Comparison of ENCODE assay signal across 27 mouse cellular contexts in the genomic region with DNA sequence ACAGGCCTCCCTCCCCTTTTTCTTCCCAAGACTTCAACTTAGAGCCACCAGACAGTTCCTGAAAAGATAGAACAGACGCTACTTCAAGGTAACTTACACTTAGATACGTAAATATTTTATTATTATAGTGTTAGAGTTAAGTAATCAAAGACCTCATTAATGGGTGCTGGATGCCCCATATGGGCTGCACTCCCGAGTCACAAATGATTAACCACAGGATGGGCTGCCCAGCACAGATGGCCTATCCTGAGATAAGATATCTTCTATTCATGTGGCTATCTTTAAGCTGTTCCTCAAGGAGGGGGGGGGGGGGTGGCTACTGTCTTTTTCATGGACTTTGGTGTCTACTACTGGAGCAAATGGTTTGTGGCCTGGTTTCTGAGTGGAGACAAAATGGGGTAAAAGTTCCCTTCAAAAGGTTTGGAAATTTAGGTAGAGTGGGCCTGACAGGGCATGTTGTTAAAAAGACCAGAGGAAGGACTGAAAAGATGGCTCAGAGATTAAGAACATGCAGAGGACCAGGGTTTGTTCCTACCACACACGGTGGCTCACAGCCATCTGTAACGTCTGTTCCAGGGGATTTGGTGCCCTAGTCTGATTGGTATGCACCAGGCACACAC. TPM values are rescaled to one million over a fixed set of nuclear protein-coding genes. Genes with fewer than 3 reads are reported as not detected.
DNase-seq lines count a peak whose midpoint lies in the region; ATAC-seq and TF ChIP-seq lines count a peak whose summit lies in the region.
"Had no signal": no experiment of that assay in that cellular context is flagged by ENCODE, and none has a peak within 500 bp of the region (broad histone marks: within the 10 kb centered on the region; RNA-seq: fewer than 3 reads in every experiment).

No protein-coding gene starts in this region.

- no peak for TF ChIP-seq CTCF in G1E (IDR thresholded peaks at IDR 0.05; ENCODE audit: low read depth, low read length)
- TF ChIP-seq CTCF in bone marrow, adult 2 months (IDR thresholded peaks at IDR 0.05; ENCODE audit: control insufficient read depth, insufficient read depth, low read length): no peak

- TF ChIP-seq POLR2A in bone marrow, adult 2 months (IDR thresholded peaks at IDR 0.05; ENCODE audit: borderline replicate concordance, control insufficient read depth, low read depth, low read length): no peak

- no peak overlapping the region for H3K4me2 ChIP-seq in intestine, embryonic 16.5 days (ENCODE audit: low read depth, low read length)
- no peak overlapping the region for H3K4me2 ChIP-seq in intestine, embryonic 15.5 days (replicated peaks)
- H3K4me2 ChIP-seq: embryonic facial prominence, embryonic 12.5 days; embryonic facial prominence, embryonic 15.5 days; heart, embryonic 12.5 days; heart, embryonic 15.5 days; hindbrain, embryonic 12.5 days; hindbrain, embryonic 15.5 days had no signal

- ATAC-seq in intestine, embryonic 16.5 days: peak; percentile 31; the same call in 1 of the 2 replicates
- ATAC-seq in intestine, embryonic 15.5 days: no peak
- peak; percentile 64 for ATAC-seq in G1E (ENCODE audit: extremely low read depth, insufficient number of reproducible peaks, low FRiP score, poor library complexity, severe bottlenecking)
- peak; percentile 54 for ATAC-seq in megakaryocyte-erythroid progenitor cell, adult 5-6 weeks (replicated peaks; ENCODE audit: low FRiP score, low TSS enrichment, poor library complexity, severe bottlenecking)
- ATAC-seq: forebrain, embryonic 14.5 days; forebrain, postnatal 0 days had no signal

- no peaks in the 10 kb centered on the region for H3K27me3 ChIP-seq in intestine, embryonic 16.5 days (replicated peaks; ENCODE audit: control insufficient read depth, insufficient read depth, low read length)
- no peaks in the 10 kb centered on the region for H3K27me3 ChIP-seq in intestine, embryonic 15.5 days (replicated peaks)
- peaks cover 9% of the 10 kb centered on the region; the same call in 1 of the 2 replicates for H3K27me3 ChIP-seq in G1E (ENCODE audit: insufficient read depth, low read length)
- H3K27me3 ChIP-seq: embryonic facial prominence, embryonic 12.5 days; embryonic facial prominence, embryonic 15.5 days; heart, embryonic 15.5 days; hindbrain, embryonic 12.5 days; hindbrain, embryonic 15.5 days had no signal

- WGBS in intestine, embryonic 16.5 days: 59% methylated on average over 5 of the region's 5 CpGs
- 52% methylated on average over 5 of the region's 5 CpGs for WGBS in intestine, embryonic 15.5 days
- WGBS in bone marrow, adult 2 months: 50% methylated on average over 5 of the region's 5 CpGs

- no peak overlapping the region for H3K4me3 ChIP-seq in intestine, embryonic 16.5 days (ENCODE audit: low read length)
- H3K4me3 ChIP-seq in intestine, embryonic 15.5 days (replicated peaks): no peak overlapping the region
- H3K4me3 ChIP-seq in G1E (ENCODE audit: low read depth, low read length): no peak overlapping the region
- H3K4me3 ChIP-seq in bone marrow, adult 2 months (replicated peaks; ENCODE audit: control insufficient read depth, low read depth, low read length): no peak overlapping the region
- H3K4me3 ChIP-seq: embryonic facial prominence, embryonic 12.5 days; embryonic facial prominence, embryonic 15.5 days; heart, embryonic 12.5 days; heart, embryonic 15.5 days; hindbrain, embryonic 12.5 days; hindbrain, embryonic 15.5 days had no signal

- H3K9me3 ChIP-seq in intestine, embryonic 16.5 days (ENCODE audit: control insufficient read depth, low read length): no peaks in the 10 kb centered on the region
- H3K9me3 ChIP-seq in intestine, embryonic 15.5 days: no peaks in the 10 kb centered on the region
- H3K9me3 ChIP-seq in G1E (replicated peaks): no peaks in the 10 kb centered on the region
- H3K9me3 ChIP-seq: embryonic facial prominence, embryonic 12.5 days; embryonic facial prominence, embryonic 15.5 days; heart, embryonic 12.5 days; heart, embryonic 15.5 days; hindbrain, embryonic 12.5 days; hindbrain, embryonic 15.5 days had no signal

- no peak overlapping the region for H3K27ac ChIP-seq in intestine, embryonic 16.5 days (ENCODE audit: low read length)
- no peak overlapping the region for H3K27ac ChIP-seq in intestine, embryonic 15.5 days
- peak overlapping the region; percentile 61; the same call in 1 of the 2 replicates for H3K27ac ChIP-seq in bone marrow, adult 2 months (ENCODE audit: control insufficient read depth, insufficient read depth, low read depth, low read length, poor library complexity)
- H3K27ac ChIP-seq: embryonic facial prominence, embryonic 12.5 days; embryonic facial prominence, embryonic 15.5 days; heart, embryonic 15.5 days; hindbrain, embryonic 12.5 days; hindbrain, embryonic 15.5 days had no signal

- no peaks in the 10 kb centered on the region for H3K36me3 ChIP-seq in intestine, embryonic 16.5 days (ENCODE audit: control insufficient read depth, insufficient read depth, low read length)
- no peaks in the 10 kb centered on the region for H3K36me3 ChIP-seq in intestine, embryonic 15.5 days
- H3K36me3 ChIP-seq in G1E (replicated peaks): no peaks in the 10 kb centered on the region
- H3K36me3 ChIP-seq: embryonic facial prominence, embryonic 12.5 days; embryonic facial prominence, embryonic 15.5 days; heart, embryonic 12.5 days; heart, embryonic 15.5 days; hindbrain, embryonic 12.5 days; hindbrain, embryonic 15.5 days had no signal

- no peak for DNase-seq in G1E (ENCODE audit: low spot score)
- no peak for DNase-seq in cerebellum, adult 9-10 months
- no peak for DNase-seq in gastrocnemius, postnatal 25 days
- no peak for DNase-seq in lung, adult 18-20 months
- DNase-seq: adrenal gland, adult 2 months; adrenal gland, postnatal 14 days; cerebellum, adult 18-20 months; cerebellum, adult 9-11 months; cerebellum, postnatal 25 days; forebrain, postnatal 0 days; gastrocnemius, postnatal 36 days; heart, postnatal 10 days had no signal

- no peaks in the 10 kb centered on the region for H3K4me1 ChIP-seq in intestine, embryonic 16.5 days (ENCODE audit: control insufficient read depth, insufficient read depth, low read length)
- H3K4me1 ChIP-seq in intestine, embryonic 15.5 days (replicated peaks): no peaks in the 10 kb centered on the region
- H3K4me1 ChIP-seq in G1E (ENCODE audit: insufficient read depth, low read depth, low read length): peaks cover 10% of the 10 kb centered on the region; the same call in 1 of the 2 replicates
- peaks cover 3% of the 10 kb centered on the region for H3K4me1 ChIP-seq in bone marrow, adult 2 months (ENCODE audit: control insufficient read depth, insufficient read depth, low read length)
- H3K4me1 ChIP-seq: embryonic facial prominence, embryonic 12.5 days; embryonic facial prominence, embryonic 15.5 days; heart, embryonic 12.5 days; heart, embryonic 15.5 days; hindbrain, embryonic 15.5 days had no signal

- H3K9ac ChIP-seq in intestine, embryonic 16.5 days (ENCODE audit: low read depth, low read length): no peak overlapping the region
- H3K9ac ChIP-seq in intestine, embryonic 15.5 days: no peak overlapping the region
- H3K9ac ChIP-seq: embryonic facial prominence, embryonic 12.5 days; embryonic facial prominence, embryonic 15.5 days; forebrain, postnatal 0 days; heart, embryonic 12.5 days; heart, embryonic 15.5 days; hindbrain, embryonic 12.5 days; hindbrain, embryonic 15.5 days had no signal

RNA-seq across cellular contexts. Expression of a gene that starts 7.3 kb away (rescaled TPM):
- polyA plus RNA-seq in intestine, embryonic 16.5 days (2015; fragmentation: Nextera tagmentation; extraction: Ambion mirVana): 17.3 and 17.7 TPM in 2 replicates
- 12.9 and 15.4 TPM in 2 replicates for polyA plus RNA-seq in intestine, embryonic 15.5 days (2015; fragmentation: Nextera tagmentation; extraction: Ambion mirVana)
- total RNA-seq in G1E (2014; fragmentation: Nextera tagmentation): not detected in 2 replicates
- total RNA-seq in G1E (2017): 0.11 TPM in 1 of 2 replicates, not detected in the other
- polyA plus RNA-seq in G1E (2012): not detected in 2 replicates
- 5.6 TPM in 1 of 2 replicates, not detected in the other for polyA plus RNA-seq in bone marrow, adult 2 months (2011; ENCODE audit: insufficient read depth, insufficient read length, low replicate concordance, missing spikeins)
- total RNA-seq in megakaryocyte-erythroid progenitor cell, adult 5-6 weeks (2014; fragmentation: Nextera tagmentation): not detected in 2 replicates
- total RNA-seq in megakaryocyte-erythroid progenitor cell, adult 5-6 weeks (2017): not detected in 2 replicates
- total RNA-seq in gastrocnemius, postnatal 25 days (2021): 1 to 10 TPM; 5.1 to 6.8 TPM
- total RNA-seq: common myeloid progenitor, adult 5-6 weeks; ES-E14; forebrain, postnatal 0 days; hematopoietic stem cell, adult 5-6 weeks had no signal
- polyA plus RNA-seq: embryonic facial prominence, embryonic 12.5 days; forebrain, embryonic 11.5 days; forebrain, embryonic 14.5 days; hindbrain, embryonic 12.5 days; hindbrain, embryonic 15.5 days had no signal

RNA-seq across cellular contexts. Expression of a gene that starts 17.9 kb away (rescaled TPM):
- polyA plus RNA-seq in intestine, embryonic 16.5 days (2015; fragmentation: Nextera tagmentation; extraction: Ambion mirVana): 80.2 and 93.1 TPM in 2 replicates
- polyA plus RNA-seq in intestine, embryonic 15.5 days (2015; fragmentation: Nextera tagmentation; extraction: Ambion mirVana): 97.1 and 105 TPM in 2 replicates
- not detected in 2 replicates for total RNA-seq in G1E (2014; fragmentation: Nextera tagmentation)
- 6.9 and 7.3 TPM in 2 replicates for total RNA-seq in G1E (2017)
- 0.11 and 0.14 TPM in 2 replicates for polyA plus RNA-seq in G1E (2012)
- polyA plus RNA-seq in bone marrow, adult 2 months (2011; ENCODE audit: insufficient read depth, insufficient read length, low replicate concordance, missing spikeins): 276 and 1,158 TPM in 2 replicates
- total RNA-seq in megakaryocyte-erythroid progenitor cell, adult 5-6 weeks (2014; fragmentation: Nextera tagmentation): 0.92 and 84.9 TPM in 2 replicates
- total RNA-seq in megakaryocyte-erythroid progenitor cell, adult 5-6 weeks (2017): 45.1 and 63.4 TPM in 2 replicates
- total RNA-seq in gastrocnemius, postnatal 25 days (2021): 10 to 100 TPM; 36.4 to 45.3 TPM

Comparison
In these comparisons a context has a peak if more than half of its experiments do, and no peak if none do; other contexts are left out.
1. RNA of a gene that starts 17.9 kb away (polyA plus RNA-seq): 276 to 1,158 TPM in bone marrow, adult 2 months, 97.1 to 105 TPM in intestine, embryonic 15.5 days and 80.2 to 93.1 TPM in intestine, embryonic 16.5 days; 0.11 to 0.14 TPM in G1E; every median in the first group is over 10 times any median in the second.